In the genomic region with DNA sequence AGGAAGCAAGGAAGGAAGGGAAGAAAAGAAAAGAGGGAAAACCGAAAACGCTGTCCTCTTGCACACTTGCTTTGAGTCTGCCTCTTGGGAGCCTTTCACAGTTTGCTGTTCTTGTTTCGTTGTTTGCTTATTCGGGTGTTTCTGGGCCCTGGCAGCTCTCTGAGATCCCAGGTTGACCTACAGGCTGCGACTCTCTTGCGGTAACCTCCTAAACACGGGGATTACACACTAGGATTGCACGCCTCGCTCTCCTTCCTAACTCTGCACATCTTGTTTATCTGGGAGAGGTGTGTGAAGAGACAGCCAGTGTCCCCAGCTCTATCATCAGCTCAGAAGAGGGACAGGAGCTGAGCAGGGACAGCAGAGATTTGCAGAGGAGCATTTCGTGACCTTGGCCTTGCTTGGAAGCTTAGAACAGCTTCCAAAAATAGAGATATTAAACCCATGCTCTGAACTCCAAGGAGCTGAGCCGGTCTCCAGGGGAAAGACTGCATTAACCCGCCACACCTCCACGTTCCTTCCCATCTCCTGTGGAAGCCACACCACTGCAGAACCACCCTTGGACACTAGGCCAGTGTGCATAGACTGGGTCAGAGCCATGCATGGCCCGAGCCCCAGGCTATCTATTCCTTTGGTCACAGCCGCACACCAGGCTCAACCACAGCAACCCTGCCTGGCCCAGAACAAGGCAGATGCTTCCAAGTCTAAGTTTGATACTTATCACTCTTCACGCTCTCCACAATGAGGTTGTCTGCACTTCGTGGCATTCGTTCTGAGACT, we compare ENCODE assay signal across 18 mouse cellular contexts. TPM values are rescaled to one million over a fixed set of nuclear protein-coding genes. Genes with fewer than 3 reads are reported as not detected.
DNase-seq lines count a peak whose midpoint lies in the region; ATAC-seq and TF ChIP-seq lines count a peak whose summit lies in the region.
"Had no signal": no experiment of that assay in that cellular context is flagged by ENCODE, and none has a peak within 500 bp of the region (broad histone marks: within the 10 kb centered on the region; RNA-seq: fewer than 3 reads in every experiment).

No protein-coding gene starts in this region.

- peak overlapping the region; percentile 89 for H3K27ac ChIP-seq in gastrocnemius, adult 2 months
- H3K27ac ChIP-seq in heart, embryonic 14.5 days (replicated peaks in 1 of 2; ENCODE audit: control insufficient read depth in 1 of 2, insufficient read depth in 1 of 2, low read depth in 2 of 2, low read length in 2 of 2) = peak overlapping the region; percentile 67 to 82
- peak overlapping the region; percentile 83 for H3K27ac ChIP-seq in heart, embryonic 16.5 days (ENCODE audit: low read length)
- no peak overlapping the region for H3K27ac ChIP-seq in intestine, postnatal 0 days (ENCODE audit: low read depth, low read length)
- H3K27ac ChIP-seq: embryonic facial prominence, embryonic 12.5 days; hindbrain, embryonic 10.5 days; kidney, embryonic 15.5 days; limb, embryonic 10.5 days; midbrain, embryonic 15.5 days had no signal

- DNase-seq in gastrocnemius, adult 2 months = peak; percentile 63
- DNase-seq in gastrocnemius, adult 8-10 months (ENCODE audit: low spot score in 2 of 2) = no peak
- DNase-seq in heart, postnatal 14 days = no peak
- DNase-seq in adipocyte (ENCODE audit: low spot score) = peak; percentile 60
- DNase-seq in lung, postnatal 4 days = no peak
- DNase-seq: cerebellum, adult 11-12 months; cerebellum, postnatal 36 days; lung, embryonic 14.5 days; right cerebral cortex, postnatal 4 days; thymus, adult 2 months had no signal

- intact Hi-C loops in gastrocnemius, adult 2 months (cut with DNase I) = no loop called here
- intact Hi-C loops in heart, postnatal 14 days (cut with DNase I) = no loop called here

- H3K9ac ChIP-seq in heart, embryonic 14.5 days (ENCODE audit: low read length) = peak overlapping the region; percentile 50
- H3K9ac ChIP-seq in heart, embryonic 16.5 days (ENCODE audit: low read length) = peak overlapping the region; percentile 27; the same call in 1 of the 2 replicates
- no peak overlapping the region for H3K9ac ChIP-seq in intestine, postnatal 0 days (ENCODE audit: low read depth, low read length)
- H3K9ac ChIP-seq: embryonic facial prominence, embryonic 12.5 days; kidney, embryonic 15.5 days; lung, embryonic 14.5 days; midbrain, embryonic 15.5 days had no signal

- ATAC-seq in heart, embryonic 14.5 days (ENCODE audit: insufficient number of reproducible peaks, insufficient read depth, low FRiP score, low read depth) = no peak
- ATAC-seq in heart, embryonic 16.5 days (replicated peaks; ENCODE audit: extremely low read depth, insufficient read depth, low FRiP score) = no peak
- ATAC-seq in intestine, postnatal 0 days = no peak
- ATAC-seq: midbrain, embryonic 15.5 days had no signal

- peaks cover 21 to 24% of the 10 kb centered on the region in 2 experiments for H3K4me1 ChIP-seq in heart, embryonic 14.5 days (ENCODE audit: control insufficient read depth in 2 of 2, insufficient read depth in 2 of 2, low read length in 2 of 2)
- H3K4me1 ChIP-seq in heart, embryonic 16.5 days (ENCODE audit: control insufficient read depth, insufficient read depth, low read length) = peaks cover 13% of the 10 kb centered on the region
- H3K4me1 ChIP-seq in intestine, postnatal 0 days (replicated peaks; ENCODE audit: control insufficient read depth, insufficient read depth, low read length) = no peaks in the 10 kb centered on the region
- H3K4me1 ChIP-seq: embryonic facial prominence, embryonic 12.5 days; hindbrain, embryonic 10.5 days; limb, embryonic 10.5 days; midbrain, embryonic 15.5 days had no signal

- H3K36me3 ChIP-seq in heart, embryonic 14.5 days (ENCODE audit: control insufficient read depth, insufficient read depth, low read length) = peaks cover 40% of the 10 kb centered on the region
- peaks cover 7% of the 10 kb centered on the region for H3K36me3 ChIP-seq in heart, embryonic 16.5 days (ENCODE audit: control insufficient read depth, insufficient read depth)
- peaks cover 38% of the 10 kb centered on the region for H3K36me3 ChIP-seq in intestine, postnatal 0 days (ENCODE audit: control insufficient read depth, insufficient read depth)

- peak overlapping the region; percentile 28 for H3K4me3 ChIP-seq in gastrocnemius, adult 2 months
- no peak overlapping the region for H3K4me3 ChIP-seq in heart, embryonic 14.5 days (ENCODE audit: control insufficient read depth in 1 of 2, insufficient read depth in 1 of 2, low read depth in 1 of 2, low read length in 2 of 2)
- H3K4me3 ChIP-seq in heart, embryonic 16.5 days (ENCODE audit: low read length) = no peak overlapping the region
- H3K4me3 ChIP-seq in intestine, postnatal 0 days (ENCODE audit: low read depth, low read length) = no peak overlapping the region
- H3K4me3 ChIP-seq: embryonic facial prominence, embryonic 12.5 days; hindbrain, embryonic 10.5 days; kidney, embryonic 15.5 days; limb, embryonic 10.5 days; midbrain, embryonic 15.5 days had no signal

- peak; percentile 15; the same call in 1 of the 2 replicates for TF ChIP-seq CTCF in gastrocnemius, adult 2 months (IDR thresholded peaks at IDR 0.05)
- no peak for TF ChIP-seq CTCF in intestine, postnatal 0 days (IDR thresholded peaks at IDR 0.05; ENCODE audit: low read depth)

- H3K4me2 ChIP-seq in heart, embryonic 14.5 days (ENCODE audit: low read length) = peak overlapping the region; percentile 3
- H3K4me2 ChIP-seq in heart, embryonic 16.5 days (ENCODE audit: low read depth, low read length) = no peak overlapping the region
- no peak overlapping the region for H3K4me2 ChIP-seq in intestine, postnatal 0 days (replicated peaks; ENCODE audit: low read depth)
- H3K4me2 ChIP-seq: embryonic facial prominence, embryonic 12.5 days; kidney, embryonic 15.5 days; lung, embryonic 14.5 days; midbrain, embryonic 15.5 days had no signal

- no peaks in the 10 kb centered on the region for H3K9me3 ChIP-seq in heart, embryonic 14.5 days (ENCODE audit: control insufficient read depth, low read length)
- H3K9me3 ChIP-seq in heart, embryonic 16.5 days (replicated peaks; ENCODE audit: control insufficient read depth, low read length) = no peaks in the 10 kb centered on the region
- no peaks in the 10 kb centered on the region for H3K9me3 ChIP-seq in intestine, postnatal 0 days (ENCODE audit: control insufficient read depth)
- H3K9me3 ChIP-seq: embryonic facial prominence, embryonic 12.5 days; hindbrain, embryonic 10.5 days; kidney, embryonic 15.5 days; limb, embryonic 10.5 days; midbrain, embryonic 15.5 days had no signal

- 36% methylated on average over 18 of the region's 18 CpGs for WGBS in heart, embryonic 14.5 days
- WGBS in heart, embryonic 16.5 days = 42% methylated on average over 18 of the region's 18 CpGs
- WGBS in intestine, postnatal 0 days = 75% methylated on average over 18 of the region's 18 CpGs

- no peaks in the 10 kb centered on the region for H3K27me3 ChIP-seq in heart, embryonic 14.5 days (ENCODE audit: control insufficient read depth, insufficient read depth, low read length)
- no peaks in the 10 kb centered on the region for H3K27me3 ChIP-seq in heart, embryonic 16.5 days (ENCODE audit: control insufficient read depth, insufficient read depth, low read length)
- no peaks in the 10 kb centered on the region for H3K27me3 ChIP-seq in intestine, postnatal 0 days (replicated peaks; ENCODE audit: control insufficient read depth, insufficient read depth, low read length)
- H3K27me3 ChIP-seq: embryonic facial prominence, embryonic 12.5 days; kidney, embryonic 15.5 days; midbrain, embryonic 15.5 days had no signal

RNA-seq across cellular contexts. Expression of gene Grtp1, which starts 19.3 kb away (rescaled TPM):
- 10 to 100 TPM in 1 of 2 experiments, 1 to 10 TPM in 1; 9.7 to 20.6 TPM for total RNA-seq in gastrocnemius, adult 2 months (2021)
- total RNA-seq in gastrocnemius, adult 8-10 months (2022) = 10 to 100 TPM in 3 of 4 experiments, 1 to 10 TPM in 1; 9.3 to 14.1 (median 11.8) TPM
- 19.6 and 21.3 TPM in 2 replicates for polyA plus RNA-seq in heart, embryonic 14.5 days (2014; fragmentation: Nextera tagmentation; extraction: Ambion mirVana)
- total RNA-seq in heart, postnatal 14 days (2021) = 1 to 10 TPM; 2.8 to 2.9 TPM
- polyA plus RNA-seq in heart, embryonic 16.5 days (2015; fragmentation: Nextera tagmentation; extraction: Ambion mirVana) = 11.0 and 12.2 TPM in 2 replicates
- polyA plus RNA-seq in intestine, postnatal 0 days (2015; fragmentation: Nextera tagmentation; extraction: Ambion mirVana) = 110 and 113 TPM in 2 replicates

RNA-seq across cellular contexts. Expression of gene Lamp1, which starts 22.1 kb away (rescaled TPM):
- total RNA-seq in gastrocnemius, adult 2 months (2021) = 100 to 1,000 TPM; 378 to 400 TPM
- 100 to 1,000 TPM; 405 to 451 (median 426) TPM for total RNA-seq in gastrocnemius, adult 8-10 months (2022)
- 355 and 361 TPM in 2 replicates for polyA plus RNA-seq in heart, embryonic 14.5 days (2014; fragmentation: Nextera tagmentation; extraction: Ambion mirVana)
- total RNA-seq in heart, postnatal 14 days (2021) = 100 to 1,000 TPM; 328 to 332 TPM
- polyA plus RNA-seq in heart, embryonic 16.5 days (2015; fragmentation: Nextera tagmentation; extraction: Ambion mirVana) = 317 and 318 TPM in 2 replicates
- polyA plus RNA-seq in intestine, postnatal 0 days (2015; fragmentation: Nextera tagmentation; extraction: Ambion mirVana) = 847 and 854 TPM in 2 replicates

Comparison
In these comparisons a context has a peak if more than half of its experiments do, and no peak if none do; other contexts are left out.
1. DNase-seq: peak in gastrocnemius, adult 2 months (single experiment) and adipocyte (single experiment); none in gastrocnemius, adult 8-10 months (0 of 2), heart, postnatal 14 days (0 of 2) and lung, postnatal 4 days (0 of 2).